Mouse (Mus musculus): ENCODE results near the gene Brinp2. TPM values are rescaled to one million over a fixed set of nuclear protein-coding genes. Genes with fewer than 3 reads are reported as not detected.

Brinp2 gene
- not detected in 2 replicates for total RNA-seq (2014; fragmentation: Nextera tagmentation)
- total RNA-seq (2017) = 0.06 and 0.11 TPM in 2 replicates
- polyA plus RNA-seq (2012) = not detected in 2 replicates

GRCm38 (mm10) chr1:158356051-158356461, at the start of gene Brinp2:
TSS of gene Brinp2 (minus strand) at chr1:158356326.
- Histone ChIP-seq H3K4me3 (ENCODE audit: low read depth, low read length) (no peak within 1 kb of the TSS; the same call in 1 of the 2 replicates), H3K36me3 (replicated peaks) (no peaks in the 10 kb centered on the region), H3K9me3 (replicated peaks) (peaks cover 34% of the 10 kb centered on the region), H3K4me1 (ENCODE audit: insufficient read depth, low read depth, low read length) (no peaks in the 10 kb centered on the region), H3K27me3 (ENCODE audit: insufficient read depth, low read length) (no peaks in the 10 kb centered on the region)
- TF ChIP-seq GATA2 (IDR thresholded peaks at IDR 0.05; ENCODE audit: borderline replicate concordance, low read depth, low read length) (no peak), GATA1 (IDR thresholded peaks at IDR 0.05; ENCODE audit: borderline replicate concordance, low read length) (no peak), CTCF (IDR thresholded peaks at IDR 0.05; ENCODE audit: low read depth, low read length) (no peak)
- DNase-seq (ENCODE audit: low spot score) (no peak), ATAC-seq (ENCODE audit: extremely low read depth, insufficient number of reproducible peaks, low FRiP score, poor library complexity, severe bottlenecking) (no peak)

- peaks cover 30% of the 10 kb centered on the region for H3K9me3 ChIP-seq (replicated peaks)
- no peak for TF ChIP-seq GATA2 (IDR thresholded peaks at IDR 0.05; ENCODE audit: borderline replicate concordance, low read depth, low read length)
- no peak for TF ChIP-seq TAL1 (conservative IDR thresholded peaks at IDR 0.05; ENCODE audit: low read depth, low read length)
- TF ChIP-seq CTCF (IDR thresholded peaks at IDR 0.05; ENCODE audit: low read depth, low read length) = no peak
- no peak for TF ChIP-seq POLR2AphosphoS5 (IDR thresholded peaks at IDR 0.05; ENCODE audit: insufficient replicate concordance, low read depth, low read length)
- no peak for TF ChIP-seq GATA1 (IDR thresholded peaks at IDR 0.05; ENCODE audit: borderline replicate concordance, low read length)
- H3K4me1 ChIP-seq (ENCODE audit: insufficient read depth, low read depth, low read length) = no peaks in the 10 kb centered on the region
- no peaks in the 10 kb centered on the region for H3K27me3 ChIP-seq (ENCODE audit: insufficient read depth, low read length)
- H3K4me3 ChIP-seq (ENCODE audit: low read depth, low read length) = no peak overlapping the region
- no peak for ATAC-seq (ENCODE audit: extremely low read depth, insufficient number of reproducible peaks, low FRiP score, poor library complexity, severe bottlenecking)
- no peak for DNase-seq (ENCODE audit: low spot score)
- H3K36me3 ChIP-seq (replicated peaks) = no peaks in the 10 kb centered on the region
Observed at GRCm38 (mm10) chr1:158400898-158401297, 44.8 kb upstream of the Brinp2 start.

GRCm38 (mm10) chr1:158397058-158397457, 40.9 kb upstream of the Brinp2 start:
- no peak for TF ChIP-seq GATA2 (IDR thresholded peaks at IDR 0.05; ENCODE audit: borderline replicate concordance, low read depth, low read length)
- TF ChIP-seq GATA1 (IDR thresholded peaks at IDR 0.05; ENCODE audit: borderline replicate concordance, low read length) = no peak
- no peak for TF ChIP-seq POLR2AphosphoS5 (IDR thresholded peaks at IDR 0.05; ENCODE audit: insufficient replicate concordance, low read depth, low read length)
- no peak for TF ChIP-seq TAL1 (conservative IDR thresholded peaks at IDR 0.05; ENCODE audit: low read depth, low read length)
- TF ChIP-seq CTCF (IDR thresholded peaks at IDR 0.05; ENCODE audit: low read depth, low read length) = no peak
- H3K4me3 ChIP-seq (ENCODE audit: low read depth, low read length) = no peak overlapping the region
- no peaks in the 10 kb centered on the region for H3K27me3 ChIP-seq (ENCODE audit: insufficient read depth, low read length)
- DNase-seq (ENCODE audit: low spot score) (no peak), ATAC-seq (ENCODE audit: extremely low read depth, insufficient number of reproducible peaks, low FRiP score, poor library complexity, severe bottlenecking) (no peak)
- H3K4me1 ChIP-seq (ENCODE audit: insufficient read depth, low read depth, low read length) = no peaks in the 10 kb centered on the region
- no peaks in the 10 kb centered on the region for H3K36me3 ChIP-seq (replicated peaks)
- H3K9me3 ChIP-seq (replicated peaks) = peaks cover 14% of the 10 kb centered on the region

GRCm38 (mm10) chr1:158390693-158391092, 34.6 kb upstream of the Brinp2 start:
- no peaks in the 10 kb centered on the region for H3K4me1 ChIP-seq (ENCODE audit: insufficient read depth, low read depth, low read length)
- DNase-seq (ENCODE audit: low spot score) (no peak), ATAC-seq (ENCODE audit: extremely low read depth, insufficient number of reproducible peaks, low FRiP score, poor library complexity, severe bottlenecking) (no peak)
- no peaks in the 10 kb centered on the region for H3K27me3 ChIP-seq (ENCODE audit: insufficient read depth, low read length)
- TF ChIP-seq GATA1 (IDR thresholded peaks at IDR 0.05; ENCODE audit: borderline replicate concordance, low read length) (no peak), POLR2AphosphoS5 (IDR thresholded peaks at IDR 0.05; ENCODE audit: insufficient replicate concordance, low read depth, low read length) (no peak), CTCF (IDR thresholded peaks at IDR 0.05; ENCODE audit: low read depth, low read length) (no peak), TAL1 (conservative IDR thresholded peaks at IDR 0.05; ENCODE audit: low read depth, low read length) (no peak), GATA2 (IDR thresholded peaks at IDR 0.05; ENCODE audit: borderline replicate concordance, low read depth, low read length) (no peak)
- H3K36me3 ChIP-seq (replicated peaks) = no peaks in the 10 kb centered on the region
- H3K4me3 ChIP-seq (ENCODE audit: low read depth, low read length) = no peak overlapping the region
- H3K9me3 ChIP-seq (replicated peaks) = peaks cover 16% of the 10 kb centered on the region

GRCm38 (mm10) chr1:158388995-158389394, 32.9 kb upstream of the Brinp2 start:
- TF ChIP-seq GATA2 (IDR thresholded peaks at IDR 0.05; ENCODE audit: borderline replicate concordance, low read depth, low read length) (no peak), GATA1 (IDR thresholded peaks at IDR 0.05; ENCODE audit: borderline replicate concordance, low read length) (no peak), POLR2AphosphoS5 (IDR thresholded peaks at IDR 0.05; ENCODE audit: insufficient replicate concordance, low read depth, low read length) (no peak), TAL1 (conservative IDR thresholded peaks at IDR 0.05; ENCODE audit: low read depth, low read length) (no peak), CTCF (IDR thresholded peaks at IDR 0.05; ENCODE audit: low read depth, low read length) (no peak)
- Histone ChIP-seq H3K4me3 (ENCODE audit: low read depth, low read length) (no peak overlapping the region), H3K9me3 (replicated peaks) (peaks cover 12% of the 10 kb centered on the region), H3K4me1 (ENCODE audit: insufficient read depth, low read depth, low read length) (no peaks in the 10 kb centered on the region), H3K27me3 (ENCODE audit: insufficient read depth, low read length) (no peaks in the 10 kb centered on the region), H3K36me3 (replicated peaks) (no peaks in the 10 kb centered on the region)
- no peak for ATAC-seq (ENCODE audit: extremely low read depth, insufficient number of reproducible peaks, low FRiP score, poor library complexity, severe bottlenecking)
- DNase-seq (ENCODE audit: low spot score) = no peak

- Histone ChIP-seq H3K4me3 (ENCODE audit: low read depth, low read length) (no peak overlapping the region), H3K27me3 (ENCODE audit: insufficient read depth, low read length) (no peaks in the 10 kb centered on the region), H3K9me3 (replicated peaks) (peaks cover 11% of the 10 kb centered on the region), H3K36me3 (replicated peaks) (no peaks in the 10 kb centered on the region), H3K4me1 (ENCODE audit: insufficient read depth, low read depth, low read length) (no peaks in the 10 kb centered on the region)
- DNase-seq (ENCODE audit: low spot score) (no peak), ATAC-seq (ENCODE audit: extremely low read depth, insufficient number of reproducible peaks, low FRiP score, poor library complexity, severe bottlenecking) (no peak)
- TF ChIP-seq GATA2 (IDR thresholded peaks at IDR 0.05; ENCODE audit: borderline replicate concordance, low read depth, low read length) = no peak
- no peak for TF ChIP-seq GATA1 (IDR thresholded peaks at IDR 0.05; ENCODE audit: borderline replicate concordance, low read length)
- TF ChIP-seq CTCF (IDR thresholded peaks at IDR 0.05; ENCODE audit: low read depth, low read length) = no peak
- no peak for TF ChIP-seq TAL1 (conservative IDR thresholded peaks at IDR 0.05; ENCODE audit: low read depth, low read length)
- no peak for TF ChIP-seq POLR2AphosphoS5 (IDR thresholded peaks at IDR 0.05; ENCODE audit: insufficient replicate concordance, low read depth, low read length)
Observed at GRCm38 (mm10) chr1:158386781-158387180, 30.7 kb upstream of the Brinp2 start.

All from G1E (cell line).